Mouse (Mus musculus): Measurements from ENCODE around the gene Trpt1.

Trpt1 gene

GRCm38 (mm10) chr19:6993011-6993770 is 2.7 kb upstream of the Trpt1 start:
- no peak for DNase-seq (ENCODE audit: low spot score)

DNA sequence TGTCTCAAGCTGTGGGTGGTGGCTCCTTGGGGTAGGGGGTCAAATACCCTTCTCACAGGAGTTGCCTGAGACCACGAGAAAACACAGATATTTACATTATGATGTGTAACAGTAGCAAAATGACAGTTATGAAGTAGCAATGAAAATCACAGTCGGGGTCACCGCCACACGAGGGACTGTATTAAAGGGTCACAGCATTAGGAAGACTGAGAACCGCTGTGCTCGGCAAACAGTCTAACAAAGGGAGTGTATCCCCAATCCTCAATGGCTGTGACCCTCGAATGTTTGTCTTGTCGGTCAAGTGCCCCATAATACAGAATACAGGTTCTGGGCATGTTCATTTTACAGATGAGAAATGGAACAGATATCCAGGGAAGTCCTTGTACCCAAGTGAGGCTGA is 1.9 kb upstream of the Trpt1 start:
- DNase-seq (ENCODE audit: low spot score) = no peak

- no peak for DNase-seq (ENCODE audit: low spot score)
These were observed 1.4 kb upstream of the Trpt1 start for GRCm38 (mm10) chr19:6994489-6994888.

DNA sequence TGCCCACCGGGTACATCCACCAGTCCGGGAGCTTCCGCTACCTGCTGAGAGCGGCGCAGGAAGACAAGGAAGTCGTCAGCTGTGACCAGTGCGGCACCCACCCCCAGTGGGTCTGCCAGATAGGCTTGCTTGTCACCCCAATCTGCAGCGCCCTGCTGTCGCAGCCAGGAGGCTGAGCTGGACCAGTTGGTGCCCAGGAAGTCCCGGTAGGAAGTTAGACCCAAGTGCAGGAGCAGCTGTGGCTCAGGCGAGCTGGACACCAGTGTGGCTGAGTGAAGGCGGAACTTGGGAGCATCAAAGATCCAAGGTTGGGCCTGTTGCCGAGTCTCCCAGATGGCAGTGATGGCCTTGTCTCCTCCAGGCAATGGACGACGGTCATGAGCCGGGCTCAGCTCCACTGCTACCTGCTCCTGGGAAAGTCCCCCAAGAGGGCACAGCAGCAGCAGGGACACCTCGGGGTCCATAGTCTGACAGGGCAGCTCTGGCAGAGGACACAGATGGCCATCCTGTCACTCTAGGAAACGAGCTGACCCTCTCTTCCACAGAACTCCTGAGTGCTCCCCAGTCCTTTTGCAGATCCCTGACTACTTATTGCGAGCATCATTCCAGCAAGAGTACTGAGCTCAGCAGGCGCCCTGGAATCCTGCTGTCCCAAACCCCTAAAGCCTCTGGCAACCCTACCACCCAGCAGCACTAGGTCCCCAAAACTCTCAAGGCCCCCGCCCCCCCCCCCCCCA is 508 bp upstream of the Trpt1 start:
- no peak for DNase-seq (ENCODE audit: low spot score)

DNA sequence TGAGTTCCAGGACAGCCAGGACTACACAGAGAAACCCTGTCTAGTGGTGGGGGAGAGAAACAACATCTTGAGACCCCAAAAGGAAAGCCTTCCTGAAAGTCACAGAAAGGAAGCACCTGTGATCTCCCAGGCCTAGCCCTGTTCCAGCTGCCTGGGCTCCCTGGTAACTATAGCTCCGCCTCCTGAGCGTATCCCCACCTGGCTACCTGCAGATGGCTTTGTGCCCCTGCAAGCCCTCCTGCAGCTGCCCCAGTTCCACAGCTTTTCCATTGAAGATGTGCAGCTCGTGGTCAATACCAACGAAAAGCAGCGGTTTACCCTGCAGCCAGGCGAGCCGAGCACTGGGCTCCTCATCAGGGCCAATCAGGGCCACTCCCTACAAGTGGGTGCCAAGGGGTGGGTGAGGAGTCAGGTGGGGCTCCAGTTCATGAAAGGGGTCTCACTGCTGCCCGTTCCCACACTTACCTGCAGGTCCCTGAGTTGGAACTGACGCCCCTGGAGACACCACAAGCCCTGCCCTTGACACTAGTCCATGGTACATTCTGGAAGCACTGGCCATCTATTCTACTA is 1.9 kb downstream of the Trpt1 start:
- no peak for DNase-seq (ENCODE audit: low spot score)

DNA sequence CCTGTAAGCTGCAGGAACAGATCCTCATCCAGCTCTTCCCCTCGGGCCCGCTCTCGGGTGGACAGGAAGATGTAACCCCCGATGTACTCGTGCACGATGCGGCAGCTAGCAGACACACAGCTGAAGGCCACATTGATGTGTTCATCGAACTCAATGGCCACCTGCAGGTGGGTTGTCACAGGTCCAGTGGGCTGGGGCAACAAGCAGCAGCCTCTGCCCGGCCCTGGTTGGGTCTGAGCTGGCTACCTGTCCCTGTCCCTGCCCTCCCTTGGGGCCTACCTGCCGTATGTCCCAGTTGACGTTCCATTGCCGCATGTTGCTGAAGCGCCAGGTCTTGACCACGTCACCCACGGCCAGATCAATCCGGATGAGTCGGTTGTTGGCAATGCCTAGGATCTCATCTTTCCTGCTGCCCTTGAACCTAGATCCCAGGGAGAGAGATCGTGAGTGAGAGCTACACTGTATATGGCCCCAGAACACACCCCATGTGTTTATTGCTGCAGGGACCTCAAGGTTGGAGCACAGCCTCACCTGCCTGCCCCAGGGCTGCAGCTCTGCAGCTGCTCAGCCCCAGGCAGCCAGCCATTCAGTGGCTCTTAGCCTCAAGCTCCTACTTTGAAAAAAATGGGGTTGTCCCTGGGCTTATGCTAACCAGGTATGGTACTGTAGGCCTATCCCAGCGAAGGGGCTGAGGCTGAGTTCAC is 3.6 kb downstream of the Trpt1 start:
- no peak for DNase-seq (ENCODE audit: low spot score)

GRCm38 (mm10) chr19:7006892-7007593 is 11.1 kb downstream of the Trpt1 start:
- no peak for DNase-seq (ENCODE audit: low spot score)

GRCm38 (mm10) chr19:7012426-7012825 is 16.5 kb downstream of the Trpt1 start:
- DNase-seq (ENCODE audit: low spot score) = no peak

GRCm38 (mm10) chr19:7013984-7014383 is 18.1 kb downstream of the Trpt1 start:
- no peak for DNase-seq (ENCODE audit: low spot score)

- DNase-seq (ENCODE audit: low spot score) = no peak
These were observed 18.7 kb downstream of the Trpt1 start for GRCm38 (mm10) chr19:7014481-7015135.

GRCm38 (mm10) chr19:7017541-7018457 is 21.9 kb downstream of the Trpt1 start:
- no peak for DNase-seq (ENCODE audit: low spot score)

DNA sequence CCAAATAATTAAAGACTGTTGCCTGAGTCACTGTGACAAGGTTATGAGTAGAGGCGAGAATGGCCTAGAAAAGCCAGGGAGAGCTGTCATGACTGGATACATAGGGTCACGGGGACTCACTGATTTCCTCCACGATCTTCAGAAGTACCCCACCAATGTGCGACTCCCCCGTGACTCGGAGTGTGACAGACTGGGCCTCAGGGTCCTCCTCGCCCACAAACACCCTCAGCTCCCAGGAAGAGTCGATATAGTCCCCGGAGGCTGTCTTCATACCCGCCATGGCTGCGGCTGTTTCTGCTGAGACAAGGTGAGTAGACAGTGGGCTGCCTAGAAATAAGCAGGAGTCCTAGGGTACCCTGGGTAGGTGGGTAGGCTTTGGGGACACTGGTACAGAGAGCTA is 22.6 kb downstream of the Trpt1 start:
- DNase-seq (ENCODE audit: low spot score) = no peak

DNA sequence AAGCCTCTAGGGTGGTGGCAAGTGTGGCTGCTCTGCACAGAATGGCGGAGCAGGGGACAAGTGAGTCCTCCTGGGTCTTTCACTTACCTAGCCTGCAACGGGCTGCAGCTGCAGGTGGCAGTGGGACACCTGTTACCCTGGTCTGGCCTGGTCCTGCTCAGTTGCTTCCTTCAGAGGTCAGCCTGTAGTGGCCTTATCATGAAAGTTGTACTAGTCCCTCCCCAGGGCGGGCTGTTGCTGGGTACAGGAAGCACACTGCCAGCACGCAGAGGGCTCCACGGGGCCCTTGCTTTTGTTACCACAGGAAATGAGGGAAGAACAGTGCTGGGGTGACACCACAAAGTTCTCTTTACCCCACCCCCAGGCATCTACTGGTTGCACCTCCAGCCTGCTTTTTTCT is 23.3 kb downstream of the Trpt1 start, which contains the start of gene Fermt3:
TSS of gene Fermt3 (minus strand) at position 279 of the 400 bp plus-strand sequence.
- no peak for DNase-seq (ENCODE audit: low spot score)

- no peak for DNase-seq (ENCODE audit: low spot score)
These were observed 24.3 kb downstream of the Trpt1 start for GRCm38 (mm10) chr19:7020224-7020641.

DNA sequence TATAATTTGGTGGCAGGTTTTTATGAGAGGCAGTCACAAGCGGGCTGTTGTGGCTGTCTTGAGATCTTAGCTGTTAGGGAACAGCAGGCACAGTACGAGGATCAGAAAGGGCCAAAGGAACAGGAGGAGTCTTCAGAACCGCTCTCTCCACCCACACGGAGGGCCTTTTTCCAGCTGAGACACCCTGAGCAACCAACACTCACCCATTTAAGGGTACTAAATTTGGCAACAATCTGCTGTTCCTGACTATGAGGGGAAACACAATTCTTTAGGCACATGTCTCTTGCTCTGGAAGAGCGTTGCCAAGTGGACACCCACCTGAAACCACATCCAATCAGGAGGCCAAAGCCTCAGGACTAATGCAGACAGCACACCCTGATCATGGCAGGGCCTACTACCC is 33.6 kb downstream of the Trpt1 start:
- no peak for DNase-seq (ENCODE audit: low spot score)

- DNase-seq (ENCODE audit: low spot score) = no peak
These were observed 38.1 kb downstream of the Trpt1 start for GRCm38 (mm10) chr19:7034006-7034405.

GRCm38 (mm10) chr19:7039088-7039720 is 43.3 kb downstream of the Trpt1 start:
- no peak for DNase-seq (ENCODE audit: low spot score)

DNA sequence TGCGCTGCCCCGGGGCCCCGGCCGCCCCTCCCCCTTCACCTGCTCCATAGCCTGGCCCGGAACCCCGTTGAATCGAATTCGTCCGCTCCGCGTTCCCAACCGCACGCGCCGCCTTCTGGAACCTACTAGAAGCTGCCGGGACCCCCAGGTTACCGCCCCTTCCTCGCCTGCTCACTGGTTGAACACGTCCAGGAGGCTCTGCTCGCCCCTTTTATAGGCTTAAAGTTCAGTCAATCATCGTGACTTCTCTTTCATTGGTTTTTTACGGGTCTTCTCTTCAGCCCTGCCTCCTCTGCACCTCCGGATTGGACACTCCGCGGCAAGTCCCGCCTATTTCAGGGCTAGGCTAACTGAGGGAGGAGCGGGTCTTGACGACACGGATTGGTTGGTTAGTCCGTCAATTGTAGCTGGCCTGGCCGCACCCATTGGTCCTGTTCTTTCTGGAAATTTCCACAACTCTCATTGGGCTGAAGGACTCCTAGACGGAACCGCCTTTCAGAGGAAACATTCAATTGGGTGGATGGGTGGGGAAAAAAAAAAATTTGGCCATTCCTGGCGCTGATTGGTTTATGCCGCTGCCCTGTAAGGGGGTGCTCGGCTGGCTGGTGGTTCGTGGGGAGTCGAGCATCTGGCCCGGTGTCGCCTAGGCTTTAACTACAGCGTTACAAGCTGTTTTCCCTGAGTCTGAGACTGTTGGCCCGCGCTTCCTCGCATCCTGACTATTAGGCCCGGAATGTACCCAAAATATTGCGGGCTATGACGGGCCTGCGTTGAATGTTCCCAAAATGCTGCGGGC is 44.1 kb downstream of the Trpt1 start, which contains the start of gene Stip1:
TSS of gene Stip1 (minus strand) at position 127 of the 796 bp plus-strand sequence.
- peak; percentile 89 for DNase-seq (ENCODE audit: low spot score)

- no peak for DNase-seq (ENCODE audit: low spot score)
These were observed 44.8 kb downstream of the Trpt1 start for GRCm38 (mm10) chr19:7040637-7041130.

All from ovary, postnatal 10 days (tissue).